Mouse (Mus musculus): ENCODE measurements around the gene Stk38l.
"Not testable (repeated sequence)": the region's sequence is repeated elsewhere in the genome, so short reads cannot be mapped to it uniquely, and the experiment has no call there.

Gene Stk38l

DNA sequence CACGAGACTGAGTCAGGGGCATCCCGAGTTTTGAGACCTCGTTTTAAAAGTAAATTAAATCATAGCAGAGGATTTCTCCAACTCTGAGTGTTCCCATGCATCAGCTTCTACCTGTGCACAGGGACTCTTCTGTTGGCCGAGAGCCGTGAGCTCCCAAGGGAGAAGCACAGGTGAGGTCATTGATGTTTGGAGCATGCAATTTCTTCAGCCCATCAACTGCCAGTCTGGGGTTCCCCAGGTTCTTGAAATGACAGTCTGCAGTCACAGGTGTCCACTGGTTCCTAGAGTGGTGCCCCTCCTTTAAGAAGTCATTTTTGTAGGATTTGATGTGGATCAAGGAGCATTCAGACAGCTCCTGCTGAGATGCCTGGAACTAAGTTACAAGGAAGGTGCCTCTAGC, 46.0 kb downstream of the Stk38l start:
- DNase-seq (ENCODE audit: low spot score), result no peak

DNA sequence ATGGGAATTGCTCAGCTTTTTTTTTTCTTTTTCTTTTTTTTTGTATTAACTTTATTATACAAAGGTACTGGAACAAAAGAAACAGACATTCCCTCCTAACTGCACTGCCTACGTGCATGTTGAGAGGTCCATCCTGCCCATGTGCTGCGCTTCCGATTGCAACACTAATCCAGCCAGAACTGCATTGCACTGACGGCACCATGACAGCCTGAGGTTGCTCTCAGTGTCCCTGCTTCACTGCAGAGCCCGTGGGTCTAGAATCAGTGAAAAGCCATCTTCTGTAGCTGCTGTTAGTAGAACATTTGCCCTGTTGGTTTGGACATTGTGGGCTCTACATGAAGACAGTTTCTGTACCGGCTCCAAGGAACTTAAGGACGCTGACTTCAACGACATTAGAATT, 51.1 kb downstream of the Stk38l start:
- not testable (repeated sequence) for DNase-seq (ENCODE audit: low spot score)

- DNase-seq (ENCODE audit: low spot score), result no peak
Measured at GRCm38 (mm10) chr6:146776610-146777389, 52.0 kb downstream of the Stk38l start.

DNA sequence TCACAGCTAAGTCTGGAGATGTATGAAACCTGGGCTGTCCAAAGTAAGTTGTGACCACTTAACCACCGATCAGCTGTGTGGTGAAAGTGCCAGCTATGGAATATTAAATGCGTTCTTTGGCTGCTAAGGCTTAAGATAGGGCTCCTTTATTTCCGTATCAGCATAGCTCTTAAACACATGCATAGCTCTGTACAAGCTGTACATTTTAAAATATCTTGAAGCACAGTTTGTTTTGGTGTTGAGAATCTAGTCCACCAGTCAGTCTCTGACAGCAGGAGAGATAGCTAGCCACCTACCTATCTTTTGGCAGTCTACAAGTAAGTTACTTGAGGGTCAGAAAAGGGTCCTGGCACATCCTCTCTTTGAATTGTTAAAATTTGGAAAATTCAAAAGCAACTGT, 53.3 kb downstream of the Stk38l start:
- no peak for DNase-seq (ENCODE audit: low spot score)

DNA sequence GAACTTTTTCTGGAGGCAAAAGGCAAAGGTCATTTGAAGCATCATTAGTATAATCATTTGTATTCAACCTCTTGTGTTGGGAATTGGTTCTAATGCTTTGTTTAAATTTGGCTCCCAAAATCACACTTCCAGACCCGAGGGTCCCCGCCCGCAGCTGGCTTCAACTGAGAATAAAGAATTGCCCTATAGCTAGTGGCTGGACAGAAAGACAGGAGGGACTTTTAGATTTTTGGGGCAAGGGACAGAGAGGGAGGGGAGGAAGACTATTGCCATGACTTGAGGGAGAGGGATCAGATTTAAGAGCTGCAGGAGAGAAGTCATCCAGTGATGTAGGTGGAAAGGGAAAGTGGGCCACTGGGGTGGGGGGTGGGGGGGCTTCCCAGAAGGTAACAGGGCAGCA, 56.8 kb downstream of the Stk38l start:
- no peak for DNase-seq (ENCODE audit: low spot score)

- no peak for DNase-seq (ENCODE audit: low spot score)
Measured at GRCm38 (mm10) chr6:146793527-146793926, 68.7 kb downstream of the Stk38l start.

DNA sequence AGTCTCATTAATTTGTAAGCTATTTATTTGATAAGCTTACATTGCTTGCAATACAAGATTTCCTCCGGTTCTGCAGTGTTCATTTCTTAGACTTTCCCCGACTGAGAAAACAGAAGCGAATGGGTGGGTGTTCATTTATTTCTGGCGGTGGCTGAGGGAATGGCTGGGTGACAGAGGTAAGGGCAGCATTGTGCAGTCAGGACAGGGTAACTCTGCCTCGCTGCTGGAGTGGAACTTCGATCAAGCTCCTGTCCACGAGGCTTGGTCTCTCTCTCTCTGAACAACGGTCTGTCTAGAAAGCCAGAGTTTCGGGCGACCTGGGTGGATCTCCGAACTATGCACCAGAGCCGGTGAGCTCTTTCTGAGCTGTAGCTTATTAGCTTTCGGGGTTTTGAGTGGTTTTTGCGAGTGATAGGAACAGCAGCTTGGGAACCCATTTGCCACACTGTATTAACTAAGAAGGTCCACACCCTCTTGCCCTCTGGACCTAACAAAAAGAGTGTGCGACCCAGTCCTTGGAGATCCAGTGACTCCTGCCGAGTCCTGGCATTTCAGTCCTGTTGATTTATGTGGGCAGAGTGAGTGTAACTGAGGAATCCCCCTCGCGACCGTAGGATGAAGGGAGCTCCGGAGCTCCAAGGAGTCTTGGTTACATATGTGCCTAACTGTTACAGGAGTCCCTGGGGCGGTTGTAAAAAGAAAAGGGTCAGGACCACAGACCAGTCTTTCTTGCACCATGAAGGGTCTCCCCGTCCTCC, 70.5 kb downstream of the Stk38l start:
- no peak for DNase-seq (ENCODE audit: low spot score)

DNA sequence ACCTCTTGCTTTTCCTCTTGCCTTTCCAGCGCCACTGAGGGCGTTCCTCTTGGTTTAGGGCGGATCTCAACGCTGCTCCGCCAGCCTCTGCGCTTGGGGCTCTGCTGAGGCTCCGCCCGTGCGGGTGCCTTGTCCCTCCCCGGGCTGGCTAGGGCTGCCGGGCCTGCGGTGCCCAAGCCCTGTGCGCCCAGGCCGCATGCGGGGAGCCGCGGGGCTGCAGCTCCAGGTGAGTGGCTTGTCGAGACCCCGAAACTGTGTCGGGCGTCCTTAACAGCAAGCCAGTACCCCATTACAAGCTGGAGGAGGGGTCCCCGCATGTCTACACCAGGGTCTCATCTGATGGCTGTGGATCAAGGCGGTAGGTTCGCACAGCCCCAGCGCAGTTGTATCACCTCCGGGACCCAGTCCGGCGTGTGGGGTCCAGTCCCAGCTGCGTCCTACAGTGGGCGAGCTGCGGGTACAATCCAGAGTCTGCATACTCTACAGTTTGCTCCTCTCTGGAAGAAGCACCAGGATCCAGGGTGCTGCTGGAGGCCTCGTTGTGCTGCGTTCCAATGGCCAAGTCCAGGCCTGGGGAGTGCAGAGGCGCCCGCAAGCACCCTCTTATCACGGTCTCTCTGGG, 71.2 kb downstream of the Stk38l start, which contains the start of gene Arntl2:
Gene Arntl2, plus strand, starts transcription at position 132 of the 622 bp plus-strand sequence.
- DNase-seq (ENCODE audit: low spot score), result no peak

- DNase-seq (ENCODE audit: low spot score), result no peak
Measured at GRCm38 (mm10) chr6:146797446-146797845, 72.7 kb downstream of the Stk38l start.

DNA sequence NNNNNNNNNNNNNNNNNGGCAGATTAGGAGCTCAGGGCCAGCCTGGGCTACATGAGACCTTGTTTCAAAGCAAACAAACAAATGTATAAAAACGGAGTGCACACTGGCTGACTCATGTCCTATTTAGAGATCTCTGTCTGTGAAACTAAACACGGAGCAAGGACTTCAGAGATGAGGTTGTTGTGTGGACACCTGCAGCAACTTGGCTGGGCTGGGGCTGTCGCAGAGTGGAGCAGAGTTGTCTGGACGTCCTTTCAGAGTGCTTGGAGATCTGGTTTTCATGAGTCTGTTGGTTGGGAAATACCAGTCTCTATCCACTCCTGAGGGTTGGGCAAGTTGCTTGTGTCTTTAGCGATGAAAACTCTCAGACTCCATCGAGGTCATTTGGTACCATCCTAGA, 85.2 kb downstream of the Stk38l start:
- DNase-seq (ENCODE audit: low spot score), result no peak

DNA sequence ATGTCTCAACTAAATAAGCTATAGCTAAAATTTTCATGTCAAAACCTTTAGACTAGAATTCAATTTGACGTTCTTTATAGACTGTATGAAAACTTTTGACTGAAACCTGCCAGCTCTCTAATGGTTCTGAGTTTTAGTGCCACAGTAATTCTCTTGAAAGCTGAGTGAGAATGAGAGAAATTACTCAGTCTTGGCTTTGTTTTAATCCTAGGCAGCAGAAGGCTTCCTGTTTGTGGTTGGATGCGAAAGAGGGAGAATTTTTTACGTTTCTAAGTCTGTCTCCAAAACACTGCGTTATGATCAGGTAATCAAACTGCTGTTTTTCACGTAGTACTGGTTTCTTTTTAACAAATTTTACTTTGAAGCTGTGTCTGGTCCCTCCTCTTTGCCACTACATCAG, 88.2 kb downstream of the Stk38l start:
- no peak for DNase-seq (ENCODE audit: low spot score)

DNA sequence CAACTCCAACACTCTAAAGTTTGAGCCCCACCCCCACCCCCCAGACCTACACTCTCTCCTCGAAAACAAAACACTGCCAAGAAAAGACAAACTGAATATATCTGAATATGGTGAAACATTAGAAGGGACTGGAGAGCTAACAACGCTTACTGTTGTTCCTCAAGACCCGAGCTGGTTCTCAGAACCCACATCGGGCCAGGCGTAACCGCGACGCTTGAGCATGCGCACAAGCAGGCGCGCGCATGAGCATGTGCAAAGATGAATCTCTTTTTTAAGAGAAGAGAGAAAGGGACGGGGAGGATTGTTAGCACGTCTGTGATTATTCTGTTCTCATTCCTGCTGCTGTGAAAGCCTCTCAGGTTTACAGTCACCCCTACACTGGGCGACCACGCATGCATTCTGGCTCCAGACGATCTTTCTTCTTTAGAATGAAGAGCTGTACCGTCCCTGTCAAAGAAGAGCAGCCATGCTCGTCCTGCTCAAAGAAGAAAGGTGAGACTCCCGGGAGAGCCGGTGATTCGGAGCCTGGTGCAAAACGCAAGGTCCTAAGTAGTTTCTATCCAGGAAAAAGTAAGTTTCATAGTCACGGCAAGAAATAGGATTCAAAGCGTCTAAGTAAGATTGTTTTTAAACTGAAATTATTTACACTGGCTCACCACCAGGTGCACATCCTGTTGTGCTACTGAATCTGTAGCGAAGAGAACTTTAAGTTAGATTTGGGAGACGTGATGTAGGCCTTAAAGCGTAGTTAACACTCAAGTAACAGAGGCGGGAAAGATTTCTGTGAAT, 95.6 kb downstream of the Stk38l start:
- no peak for DNase-seq (ENCODE audit: low spot score)

DNA sequence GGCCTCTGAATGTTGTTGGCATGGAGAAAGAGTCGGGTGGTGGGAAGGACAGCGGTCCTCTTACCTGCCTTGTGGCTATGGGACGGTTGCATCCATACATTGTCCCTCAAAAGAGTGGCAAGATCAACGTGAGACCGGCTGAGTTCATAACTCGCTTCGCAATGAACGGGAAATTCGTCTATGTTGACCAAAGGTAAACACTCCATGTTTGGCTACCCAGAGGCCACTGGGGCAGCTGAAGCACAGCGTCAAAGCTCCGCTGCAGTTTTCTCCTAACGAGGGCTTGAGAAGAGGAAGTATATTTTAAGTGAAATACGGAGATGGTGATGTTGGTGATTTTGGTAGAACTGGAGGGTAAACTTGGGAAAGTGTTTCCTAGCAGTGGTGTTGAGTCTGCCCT, 97.2 kb downstream of the Stk38l start:
- no peak for DNase-seq (ENCODE audit: low spot score)

DNA sequence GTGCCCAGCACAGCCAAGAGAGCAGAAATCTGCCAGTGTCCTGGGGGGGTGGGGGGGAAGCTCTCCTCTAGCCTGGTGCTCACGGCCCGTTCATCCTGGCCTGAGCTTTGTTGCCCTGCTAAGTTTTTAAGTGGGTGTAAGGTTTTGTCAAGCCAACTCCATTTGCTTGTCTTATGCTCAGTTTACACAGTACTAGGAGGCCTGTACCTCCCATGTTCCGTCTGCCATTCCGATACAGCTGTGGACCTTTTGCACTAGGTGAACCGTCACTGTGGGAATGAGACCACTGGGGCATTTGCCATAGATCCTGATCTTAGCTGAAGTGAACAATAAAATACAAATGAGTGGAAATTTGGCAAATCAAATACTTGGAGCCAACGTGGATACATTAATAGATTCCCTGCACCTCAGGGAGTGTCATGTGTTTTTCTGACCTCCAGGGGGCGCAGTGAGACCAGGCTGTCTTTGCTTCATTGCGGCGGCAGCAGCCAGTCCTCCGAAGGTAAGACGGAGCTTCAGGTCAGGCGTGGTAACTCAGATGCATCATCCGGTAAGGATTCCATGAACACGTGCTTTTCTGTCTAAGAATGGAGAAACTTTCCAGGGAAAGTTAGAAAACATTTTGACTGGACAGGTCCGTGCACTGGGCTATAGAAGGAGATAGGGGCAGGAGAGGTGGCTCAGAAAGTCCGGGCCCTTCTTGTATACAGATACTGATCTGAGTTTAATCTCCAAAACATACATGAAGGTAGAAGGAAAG, 100.1 kb downstream of the Stk38l start:
- DNase-seq (ENCODE audit: low spot score), result no peak

GRCm38 (mm10) chr6:146825487-146825773, 100.6 kb downstream of the Stk38l start:
- no peak for DNase-seq (ENCODE audit: low spot score)
